Mouse (Mus musculus) neural tube, embryonic 14.5 days (tissue): ENCODE results near the gene Dnajc6. TPM values are rescaled to one million over a fixed set of nuclear protein-coding genes. Genes with fewer than 3 reads are reported as not detected.

ENCODE experiments used
- ATAC-seq: fragments of 200-750 bp; cut with Nextera tagmentation; 2 replicates; pipeline ENCODE4 v1.8.0; 2017; ENCODE audit warnings: low read depth, mild to moderate bottlenecking, moderate TSS enrichment, moderate library complexity
- H3K27ac ChIP-seq: fragments of 300-500 bp; sonication (generic); 2 replicates; pipeline ENCODE4 v1.5.1; 2014; ENCODE audit warnings: low read depth, mild to moderate bottlenecking, control low read depth, low read length, moderate library complexity, mixed read lengths
- H3K27me3 ChIP-seq: fragments of 300-500 bp; sonication (generic); 2 replicates; pipeline ENCODE4 v1.6.1; 2014; ENCODE audit warnings: low read length; ENCODE audit not compliant: control insufficient read depth, insufficient read depth
- H3K36me3 ChIP-seq: fragments of 300-500 bp; sonication (generic); 2 replicates; pipeline ENCODE4 v1.6.1; 2014; ENCODE audit warnings: low read length, mixed read lengths; ENCODE audit not compliant: control insufficient read depth, insufficient read depth
- H3K4me1 ChIP-seq: fragments of 300-500 bp; sonication (generic); 2 replicates; pipeline ENCODE4 v1.6.1; 2014; ENCODE audit warnings: low read length; ENCODE audit not compliant: control insufficient read depth, insufficient read depth
- H3K4me2 ChIP-seq: fragments of 300-500 bp; sonication (generic); 2 replicates; pipeline ENCODE4 v1.6.1; 2014; ENCODE audit warnings: mild to moderate bottlenecking, low read depth, low read length, control low read depth
- H3K4me3 ChIP-seq: fragments of 300-500 bp; sonication (generic); 2 replicates; pipeline ENCODE4 v1.5.1; 2014; ENCODE audit warnings: low read depth, low read length, control low read depth, mixed read lengths
- H3K9ac ChIP-seq: fragments of 300-500 bp; sonication (generic); replicated peaks from 2 replicates; pipeline ENCODE4 v1.6.1; 2014; ENCODE audit warnings: low read depth, mild to moderate bottlenecking, control low read depth, low read length, mixed read lengths
- H3K9me3 ChIP-seq: fragments of 300-500 bp; sonication (generic); 2 replicates; pipeline ENCODE4 v1.6.1; 2016; ENCODE audit warnings: low read length; ENCODE audit not compliant: control insufficient read depth
- WGBS: fragments of 180-500 bp; shearing (Covaris S2); extraction: QIAGEN DNeasy Blood & Tissue Kit; methylation state at CpG from one replicate; pipeline ENCODE4 v1.1.7; 2014; 5-methylcytosine and 5-hydroxymethylcytosine counted together
- polyA plus RNA-seq: library from polyadenylated mRNA; unstranded; fragments of >200 nt; fragmentation: Nextera tagmentation; extraction: Ambion mirVana; gene quantifications from 2 replicates; pipeline ENCODE4 v1.2.1, GENCODE M21; 2014

The Dnajc6 gene
- polyA plus RNA-seq, 1 experiment from 2014 or later: 70.1 TPM

DNA sequence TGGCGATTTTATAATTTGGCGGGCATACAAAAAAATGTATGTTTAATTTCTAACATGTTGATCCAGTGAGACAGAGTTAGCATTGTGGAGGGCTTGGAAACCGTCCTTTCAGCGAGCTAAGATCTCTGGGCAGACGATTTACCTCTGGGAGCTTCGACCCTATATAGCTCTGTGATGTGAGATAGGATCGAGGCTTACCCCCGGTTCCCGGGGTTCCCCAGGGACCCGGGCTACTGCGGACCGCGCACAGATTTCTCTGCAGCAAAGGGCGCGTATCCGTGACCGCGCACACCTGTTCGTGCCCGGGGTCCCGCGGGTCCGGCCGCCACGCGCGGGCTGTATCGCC, 287 bp upstream of the Dnajc6 start:
- Histone ChIP-seq H3K4me1 (peaks cover 4% of the 10 kb centered on the region; the same call in 1 of the 2 replicates), H3K27ac (no peak overlapping the region), H3K4me2 (peak overlapping the region; percentile 94), H3K9ac (peak overlapping the region; percentile 63), H3K36me3 (no peaks in the 10 kb centered on the region), H3K9me3 (no peaks in the 10 kb centered on the region), H3K27me3 (peaks cover 11% of the 10 kb centered on the region), H3K4me3 (peak overlapping the region; percentile 60)
- WGBS: 2% methylated on average over 28 of the region's 28 CpGs
- peak; percentile 57 for ATAC-seq

DNA sequence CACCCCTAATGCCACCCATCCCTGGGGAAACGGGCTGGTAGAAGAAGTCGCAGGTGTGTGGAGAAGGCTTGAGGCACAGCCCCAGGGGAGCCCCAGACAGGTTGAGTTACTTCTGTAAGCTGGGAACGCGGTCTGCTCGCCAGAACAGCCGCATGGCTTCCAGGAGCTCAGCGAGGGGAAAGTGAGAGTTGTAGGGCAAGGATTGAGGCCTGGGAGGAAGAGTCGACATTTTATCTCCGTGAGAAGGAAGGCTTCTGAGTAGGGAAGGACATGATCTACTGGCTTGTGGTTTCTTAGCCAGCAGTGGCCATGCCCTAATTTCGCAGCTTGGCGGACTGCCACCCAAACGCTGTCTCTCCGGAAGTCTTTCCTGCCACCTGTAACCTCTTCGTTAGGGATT, 888 bp downstream of the Dnajc6 start:
- no peak for ATAC-seq
- H3K4me2 ChIP-seq: peak overlapping the region; percentile 94
- no peaks in the 10 kb centered on the region for H3K36me3 ChIP-seq
- no peaks in the 10 kb centered on the region for H3K9me3 ChIP-seq
- H3K27ac ChIP-seq: no peak overlapping the region
- H3K4me3 ChIP-seq: peak overlapping the region; percentile 60
- H3K27me3 ChIP-seq: peaks cover 11% of the 10 kb centered on the region
- peak overlapping the region; percentile 63; the same call in 1 of the 2 replicates for H3K9ac ChIP-seq
- peaks cover 4% of the 10 kb centered on the region; the same call in 1 of the 2 replicates for H3K4me1 ChIP-seq
- WGBS: 2% methylated on average over 14 of the region's 14 CpGs

DNA sequence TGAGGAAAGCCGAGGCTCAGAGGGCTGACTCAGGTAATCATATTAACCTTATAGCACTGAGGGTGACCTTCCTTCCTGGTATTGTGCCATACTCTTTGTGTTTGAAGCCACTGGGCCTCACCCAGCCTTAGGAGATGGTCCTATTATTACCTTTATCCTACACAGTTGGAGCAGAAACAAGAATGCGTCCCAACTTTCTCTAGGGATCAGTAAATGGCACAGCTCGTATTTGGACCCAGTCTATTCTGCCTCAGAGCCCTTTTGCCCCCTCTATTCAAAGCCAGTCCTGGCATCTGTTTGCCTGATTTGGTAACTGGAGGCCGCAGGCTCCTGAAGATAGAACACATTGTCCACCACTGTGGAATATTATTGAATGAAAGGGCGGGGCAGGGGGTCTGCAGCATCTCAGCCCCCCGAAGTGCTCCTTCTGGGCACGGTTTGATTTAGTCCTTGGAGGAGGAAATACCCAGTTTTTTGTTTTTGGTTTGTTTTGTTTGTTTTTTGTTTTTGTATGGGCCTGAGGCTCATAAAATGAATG, 8.1 kb downstream of the Dnajc6 start:
- Histone ChIP-seq H3K4me2 (no peak overlapping the region), H3K4me3 (no peak overlapping the region), H3K36me3 (no peaks in the 10 kb centered on the region), H3K9me3 (no peaks in the 10 kb centered on the region), H3K27ac (no peak overlapping the region), H3K27me3 (0 out of 2 replicates have a peak, but pooled peaks cover 3% of the 10 kb centered on the region), H3K9ac (no peak overlapping the region), H3K4me1 (peaks cover 8% of the 10 kb centered on the region; the same call in 1 of the 2 replicates)
- no peak for ATAC-seq
- 50% methylated on average over 7 of the region's 7 CpGs for WGBS

DNA sequence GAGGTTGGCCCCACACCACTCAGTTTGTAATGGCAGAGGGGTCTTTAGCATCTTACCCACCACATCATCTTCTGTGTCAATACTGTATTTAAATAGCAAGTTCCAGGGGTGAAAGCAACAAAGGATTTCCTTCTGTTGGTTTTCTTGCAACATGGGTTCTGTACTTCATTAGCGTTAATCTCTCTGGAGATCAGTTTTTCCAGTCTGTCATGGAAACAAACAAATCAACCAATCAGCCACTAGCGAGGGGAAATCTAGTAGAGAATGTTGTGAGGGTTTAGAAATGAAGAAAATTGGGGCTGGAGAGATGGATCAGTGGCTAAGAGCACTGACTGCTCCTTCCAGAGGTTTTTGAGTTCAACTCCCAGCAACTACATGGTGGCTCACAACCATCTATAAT, 9.5 kb downstream of the Dnajc6 start:
- Histone ChIP-seq H3K27ac (no peak overlapping the region), H3K36me3 (no peaks in the 10 kb centered on the region), H3K9me3 (no peaks in the 10 kb centered on the region), H3K27me3 (0 out of 2 replicates have a peak, but pooled peaks cover 3% of the 10 kb centered on the region), H3K9ac (no peak overlapping the region), H3K4me2 (no peak overlapping the region), H3K4me3 (no peak overlapping the region), H3K4me1 (peaks cover 9% of the 10 kb centered on the region; the same call in 1 of the 2 replicates)
- ATAC-seq: no peak
- 67% methylated on average over 2 of the region's 2 CpGs for WGBS

DNA sequence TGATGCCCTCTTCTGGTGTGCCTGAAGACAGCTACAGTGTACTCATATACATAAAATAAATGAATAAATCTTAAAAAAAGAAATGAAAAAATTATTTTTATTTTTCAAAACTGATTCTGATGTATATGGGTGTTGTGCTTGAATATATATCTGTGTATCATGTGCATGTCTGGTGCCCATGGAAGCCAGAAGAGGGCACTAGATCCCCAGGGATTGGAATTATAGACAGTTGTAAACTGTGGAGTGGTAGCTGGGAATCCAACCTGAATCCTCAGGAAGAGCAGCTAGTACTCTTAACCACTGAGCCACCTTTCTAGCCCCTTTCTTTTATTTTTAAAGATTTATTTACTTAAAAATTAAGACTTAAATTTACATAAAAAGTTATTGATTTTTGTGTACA, 9.9 kb downstream of the Dnajc6 start:
- ATAC-seq: no peak
- Histone ChIP-seq H3K27ac (no peak overlapping the region), H3K9ac (no peak overlapping the region), H3K9me3 (no peaks in the 10 kb centered on the region), H3K4me3 (no peak overlapping the region), H3K36me3 (no peaks in the 10 kb centered on the region), H3K4me1 (peaks cover 9% of the 10 kb centered on the region; the same call in 1 of the 2 replicates), H3K4me2 (no peak overlapping the region), H3K27me3 (0 out of 2 replicates have a peak, but pooled peaks cover 3% of the 10 kb centered on the region)

DNA sequence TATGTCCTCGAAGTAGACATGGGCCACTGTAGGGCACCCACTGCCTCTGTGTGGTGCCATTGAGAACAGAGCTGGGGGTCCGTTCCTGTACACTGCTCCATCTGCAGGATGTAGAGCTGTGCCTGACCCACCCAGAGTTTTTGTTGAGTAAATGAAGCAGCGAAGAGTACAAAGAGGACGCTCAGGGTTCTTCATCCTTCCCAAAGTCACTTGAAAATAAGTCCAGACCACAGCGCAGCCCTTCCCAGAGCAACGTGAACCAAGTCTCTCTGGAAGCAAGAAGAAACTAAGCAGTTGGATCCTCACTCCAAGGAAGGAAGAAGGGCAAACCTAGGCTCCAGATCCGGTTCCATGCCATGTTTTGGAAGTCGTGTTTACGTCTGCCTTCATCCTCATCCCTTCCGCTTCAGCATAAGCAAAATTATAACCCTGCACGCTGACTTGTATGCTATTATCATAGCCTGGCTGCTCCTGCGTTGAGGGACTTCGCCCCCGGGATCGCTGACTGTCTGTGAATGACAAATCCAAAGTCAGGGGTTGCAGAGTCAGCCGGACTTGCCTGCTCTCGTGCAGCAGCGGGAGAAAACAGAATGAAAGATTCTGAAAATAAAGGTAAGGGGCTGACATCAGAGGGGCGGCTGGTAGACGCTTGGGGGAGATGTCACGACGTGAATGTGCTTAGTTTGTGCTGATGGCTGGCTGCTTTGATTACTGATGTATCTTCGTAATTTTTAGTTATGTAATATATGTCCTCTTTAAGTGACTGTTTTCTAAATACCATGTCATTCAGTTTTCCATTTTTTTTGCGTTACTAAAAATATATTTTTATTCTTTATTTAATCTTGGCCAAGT, 11.3 kb downstream of the Dnajc6 start:
- Histone ChIP-seq H3K9me3 (no peaks in the 10 kb centered on the region), H3K9ac (peak overlapping the region; percentile 37), H3K27ac (peak overlapping the region; percentile 16), H3K36me3 (no peaks in the 10 kb centered on the region), H3K27me3 (0 out of 2 replicates have a peak, but pooled peaks cover 3% of the 10 kb centered on the region), H3K4me3 (peak overlapping the region; percentile 37), H3K4me1 (peaks cover 9% of the 10 kb centered on the region; the same call in 1 of the 2 replicates), H3K4me2 (peak overlapping the region; percentile 95)
- ATAC-seq: peak; percentile 74; the same call in 1 of the 2 replicates
- 10% methylated on average over 24 of the region's 24 CpGs for WGBS

DNA sequence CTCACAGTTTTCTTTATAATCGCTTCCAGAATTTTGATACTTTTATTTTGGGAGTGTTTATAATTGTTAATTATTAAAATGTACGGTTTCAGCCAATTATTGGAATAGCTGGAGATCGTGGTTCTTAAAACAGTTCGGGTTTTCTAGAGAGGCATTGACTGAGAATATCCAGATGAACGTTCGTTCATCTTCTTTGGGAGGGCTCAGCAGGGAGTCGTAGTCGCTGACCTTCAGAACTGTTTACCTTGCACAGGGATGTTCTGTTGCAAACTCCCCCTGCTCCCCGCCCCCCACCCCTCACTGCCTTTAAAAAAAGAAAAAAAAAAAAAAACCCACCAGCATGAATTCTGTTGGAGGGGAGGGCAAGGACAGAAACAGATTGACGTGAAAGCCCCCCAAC, 12.0 kb downstream of the Dnajc6 start:
- H3K27me3 ChIP-seq: 0 out of 2 replicates have a peak, but pooled peaks cover 3% of the 10 kb centered on the region
- H3K4me1 ChIP-seq: peaks cover 9% of the 10 kb centered on the region; the same call in 1 of the 2 replicates
- H3K4me3 ChIP-seq: peak overlapping the region; percentile 37
- H3K36me3 ChIP-seq: no peaks in the 10 kb centered on the region
- WGBS: 2% methylated on average over 10 of the region's 10 CpGs
- H3K27ac ChIP-seq: peak overlapping the region; percentile 66
- H3K9ac ChIP-seq: peak overlapping the region; percentile 63
- 0 out of 2 replicates have a peak, but pooled peaks have one; percentile 19 for ATAC-seq
- no peaks in the 10 kb centered on the region for H3K9me3 ChIP-seq
- H3K4me2 ChIP-seq: peak overlapping the region; percentile 95

DNA sequence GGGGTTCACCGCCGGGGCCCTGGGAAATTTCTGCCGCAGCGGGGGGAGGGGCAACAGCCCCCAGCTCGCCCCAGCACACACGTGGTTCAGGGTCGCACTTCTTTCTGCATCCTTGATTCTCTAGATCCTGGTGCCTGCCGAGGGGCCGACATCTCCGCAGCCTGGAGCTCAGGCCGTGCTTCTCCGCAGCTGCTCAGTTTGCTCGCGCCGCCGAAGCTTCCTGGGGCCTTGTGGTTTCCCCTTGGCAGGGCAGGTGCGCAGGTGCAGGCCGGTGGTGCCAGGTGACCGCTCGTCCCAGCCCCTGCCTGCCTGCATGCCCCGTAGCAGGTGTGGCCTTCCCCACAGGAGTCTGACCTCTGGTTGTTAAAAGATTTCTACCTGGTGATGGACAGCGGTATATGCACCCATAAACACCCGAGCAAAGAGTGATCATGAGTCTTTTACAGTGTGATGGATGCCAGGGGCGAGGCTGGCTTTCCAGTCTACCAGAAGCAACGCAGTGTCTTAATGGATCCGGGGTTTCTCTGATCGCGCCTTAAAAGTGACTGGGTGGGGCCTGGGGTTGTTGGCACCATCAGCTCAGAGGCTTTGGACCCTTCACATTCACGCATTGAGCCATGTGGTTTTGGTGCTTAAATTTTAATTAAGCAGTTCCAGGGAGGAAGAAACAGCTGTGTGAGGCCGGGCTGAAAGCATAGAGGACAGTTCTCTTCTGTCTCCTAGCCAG, 12.6 kb downstream of the Dnajc6 start:
- WGBS: 2% methylated on average over 30 of the region's 30 CpGs
- peak overlapping the region; percentile 95 for H3K4me2 ChIP-seq
- H3K4me3 ChIP-seq: peak overlapping the region; percentile 37
- H3K9me3 ChIP-seq: no peaks in the 10 kb centered on the region
- ATAC-seq: peak; percentile 76
- peak overlapping the region; percentile 63 for H3K9ac ChIP-seq
- H3K27ac ChIP-seq: peak overlapping the region; percentile 66
- peaks cover 9% of the 10 kb centered on the region; the same call in 1 of the 2 replicates for H3K4me1 ChIP-seq
- H3K36me3 ChIP-seq: no peaks in the 10 kb centered on the region
- H3K27me3 ChIP-seq: 0 out of 2 replicates have a peak, but pooled peaks cover 3% of the 10 kb centered on the region
